Mouse (Mus musculus): ENCODE measurements at regions not wholly inside any gene's neighbourhood (a gene's known extent, or its start where the extent isn't known, plus 50 kb on each side); places are given as distances from the start of the nearest gene placed in this dataset.
"Not testable (repeated sequence)": the region's sequence is repeated elsewhere in the genome, so short reads cannot be mapped to it uniquely, and the experiment has no call there.

GRCm38 (mm10) chr12:27978257-27978931 lies 573.8 kb downstream of the Dcdc2c start:
- DNase-seq (ENCODE audit: low spot score in 2 of 2): no peak

GRCm38 (mm10) chr12:27977548-27978256 lies 574.5 kb downstream of the Dcdc2c start:
- DNase-seq (ENCODE audit: low spot score in 2 of 2): no peak

GRCm38 (mm10) chr12:27962908-27963307 lies 589.3 kb downstream of the Dcdc2c start:
- no peak for DNase-seq (ENCODE audit: low spot score in 2 of 2)

GRCm38 (mm10) chr12:27960064-27960463 lies 592.1 kb downstream of the Dcdc2c start:
- no peak for DNase-seq (ENCODE audit: low spot score in 2 of 2)

GRCm38 (mm10) chr12:27947646-27948045 lies 604.6 kb downstream of the Dcdc2c start:
- no peak for DNase-seq (ENCODE audit: low spot score in 2 of 2)

GRCm38 (mm10) chr12:27946866-27947459 lies 604.6 kb upstream of the Sox11 start:
- DNase-seq (ENCODE audit: low spot score in 2 of 2): no peak

DNA sequence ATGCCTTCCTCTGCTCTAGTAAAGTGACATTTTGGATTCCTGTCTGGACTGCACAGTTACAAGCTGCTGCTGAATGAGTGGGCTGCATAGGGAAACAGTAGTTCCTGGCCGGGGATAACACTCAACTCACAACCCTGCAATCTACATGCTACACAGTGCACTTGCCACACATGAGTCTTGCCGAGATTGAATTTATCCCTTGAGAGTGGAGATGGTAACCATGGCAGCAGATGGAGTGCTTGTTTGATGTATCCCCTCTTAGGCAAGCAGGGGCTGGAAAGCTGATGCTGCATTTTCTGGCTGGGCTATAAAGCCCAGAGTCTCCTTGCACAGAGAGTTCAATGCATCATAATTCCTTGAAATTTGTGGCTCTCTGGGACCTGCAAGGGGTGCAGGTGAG lies 603.0 kb upstream of the Sox11 start:
- no peak for DNase-seq (ENCODE audit: low spot score in 2 of 2)

GRCm38 (mm10) chr12:27941053-27941452 lies 598.7 kb upstream of the Sox11 start:
- no peak for DNase-seq (ENCODE audit: low spot score in 2 of 2)

DNA sequence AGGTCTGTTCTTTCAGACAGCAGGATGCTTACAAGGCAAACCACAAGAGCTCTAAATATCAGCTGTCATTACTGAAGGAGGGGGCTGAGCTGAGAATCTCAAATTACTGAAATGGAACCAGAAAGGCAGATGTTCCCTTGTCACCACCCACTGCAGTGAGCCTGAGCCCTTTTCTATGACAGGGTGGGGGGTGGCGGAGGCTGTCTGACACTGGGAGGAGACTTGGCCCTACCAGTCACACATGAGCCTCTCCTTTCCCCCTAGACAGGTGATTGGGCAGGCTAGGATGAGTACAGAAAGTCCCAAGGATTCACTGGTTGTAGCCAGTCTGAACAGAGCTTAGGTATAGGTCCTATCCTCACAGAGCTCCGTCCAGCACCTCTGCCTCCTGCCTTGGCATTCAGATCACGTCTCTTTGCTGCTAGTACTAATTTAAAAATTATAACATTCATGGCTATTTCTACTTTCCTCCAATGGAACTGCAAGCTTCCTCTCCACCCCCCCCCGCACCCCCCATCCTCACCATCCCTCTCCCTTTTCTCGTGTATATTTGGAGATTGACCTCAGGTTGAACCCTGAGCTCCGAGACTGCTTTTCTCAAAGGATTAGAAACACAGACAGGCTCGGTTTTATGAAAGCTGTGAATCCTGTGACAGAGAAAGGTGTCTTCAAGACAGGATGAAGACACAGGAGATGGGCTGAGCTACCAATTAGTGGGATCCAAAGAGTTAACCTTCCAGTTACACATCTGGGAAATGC lies 590.2 kb upstream of the Sox11 start:
- DNase-seq (ENCODE audit: low spot score in 2 of 2): no peak

- no peak for DNase-seq (ENCODE audit: low spot score in 2 of 2)
Observed at GRCm38 (mm10) chr12:27928366-27928963, 586.1 kb upstream of the Sox11 start.

- DNase-seq (ENCODE audit: low spot score in 2 of 2): no peak
Observed at GRCm38 (mm10) chr12:27926730-27927129, 584.4 kb upstream of the Sox11 start.

GRCm38 (mm10) chr12:27920607-27921006 lies 578.2 kb upstream of the Sox11 start:
- DNase-seq (ENCODE audit: low spot score in 2 of 2): no peak

- DNase-seq (ENCODE audit: low spot score in 2 of 2): no peak
Observed at GRCm38 (mm10) chr12:27916401-27916920, 574.1 kb upstream of the Sox11 start.

DNA sequence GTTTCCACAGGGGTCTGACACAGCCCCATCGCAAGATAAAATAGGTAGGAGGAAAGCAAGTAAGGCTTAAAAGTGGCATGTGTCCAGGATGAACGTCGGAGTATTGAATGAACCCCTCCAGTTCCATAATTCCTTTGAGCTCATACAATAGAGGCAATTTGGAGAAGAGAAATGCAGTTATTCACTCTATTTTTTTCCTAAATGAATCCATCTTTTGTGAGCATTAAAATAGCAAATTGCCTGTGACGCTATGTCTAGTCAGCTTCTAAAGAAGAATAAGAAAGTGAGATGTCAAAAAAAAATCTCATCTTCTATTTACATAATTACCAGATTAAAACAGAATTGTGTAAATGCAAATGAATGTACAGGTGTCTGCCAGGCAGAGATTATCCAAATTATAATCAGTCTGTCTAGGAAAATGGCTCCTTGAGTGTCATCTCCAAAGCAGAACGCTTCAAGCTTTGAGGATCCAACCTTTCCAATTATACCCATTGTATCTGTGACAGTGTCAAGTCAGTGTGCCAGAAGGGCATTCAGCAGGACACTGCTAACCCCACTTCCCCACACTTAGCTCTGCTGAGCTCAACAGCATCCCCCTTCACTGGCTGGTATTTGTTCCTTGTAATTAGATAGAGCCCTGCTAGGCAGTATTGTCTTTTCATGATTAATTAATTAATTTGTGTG lies 567.2 kb upstream of the Sox11 start:
- DNase-seq (ENCODE audit: low spot score in 2 of 2): no peak

DNA sequence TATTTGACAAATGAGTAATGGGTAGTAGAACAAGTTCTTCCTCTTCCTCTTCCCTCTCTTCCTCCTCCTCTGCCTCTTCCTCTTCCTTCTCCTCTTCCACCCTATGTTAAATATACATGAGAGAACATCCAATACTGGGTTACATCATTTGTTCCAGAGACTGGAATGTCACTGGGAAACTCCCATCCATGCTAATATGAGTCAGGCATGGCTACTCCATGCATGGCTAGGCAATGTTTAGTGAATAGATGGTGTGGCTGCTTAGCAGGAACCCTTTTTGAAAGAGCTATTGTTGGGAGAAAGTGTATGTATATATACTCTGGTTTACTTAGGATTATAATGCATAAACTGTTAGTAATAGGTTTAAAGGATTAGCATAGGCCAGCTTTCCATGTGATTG lies 554.3 kb upstream of the Sox11 start:
- not testable (repeated sequence) for DNase-seq (ENCODE audit: low spot score in 2 of 2)

GRCm38 (mm10) chr12:27881720-27882119 lies 539.3 kb upstream of the Sox11 start:
- no peak for DNase-seq (ENCODE audit: low spot score in 2 of 2)

- no peak for DNase-seq (ENCODE audit: low spot score in 2 of 2)
Observed at GRCm38 (mm10) chr12:27866421-27866820, 524.0 kb upstream of the Sox11 start.

GRCm38 (mm10) chr12:27849537-27849936 lies 507.2 kb upstream of the Sox11 start:
- peak; percentile 20 to 22 for DNase-seq (ENCODE audit: low spot score in 2 of 2)

DNA sequence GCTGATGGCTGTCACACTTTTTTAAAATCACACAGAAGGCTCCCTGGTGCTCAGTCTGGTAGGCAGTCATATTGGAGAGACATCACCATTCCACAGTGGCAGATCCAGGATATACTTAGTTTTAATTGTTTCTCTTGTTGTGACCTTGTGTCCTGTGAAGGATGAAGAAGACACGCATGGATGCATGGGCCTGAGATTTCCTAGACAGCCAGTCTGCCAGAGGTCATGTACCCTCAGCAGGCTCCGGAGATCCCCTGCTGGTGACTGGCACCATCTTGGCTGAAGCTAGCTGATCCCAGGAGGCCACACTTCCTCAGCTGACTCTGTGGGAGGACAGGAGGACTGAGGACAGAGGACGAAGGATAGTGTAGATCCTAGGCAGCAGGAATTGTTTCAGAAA lies 506.7 kb upstream of the Sox11 start:
- DNase-seq (ENCODE audit: low spot score in 2 of 2): no peak

GRCm38 (mm10) chr12:27848141-27848540 lies 505.8 kb upstream of the Sox11 start:
- DNase-seq (ENCODE audit: low spot score in 2 of 2): no peak
